Mouse (Mus musculus) midbrain, embryonic 10.5 days (tissue): ENCODE measurements around the gene Tcf12. TPM values are rescaled to one million over a fixed set of nuclear protein-coding genes. Genes with fewer than 3 reads are reported as not detected.

ENCODE experiments used
- DNase-seq: peaks from one replicate; pipeline ENCODE4 v3.0.0-alpha.2; 2017; ENCODE audit warnings: low spot score
- H3K27ac ChIP-seq: fragments of 300-500 bp; sonication (generic); replicated peaks from 2 replicates; pipeline ENCODE4 v1.5.1; 2016; ENCODE audit warnings: mild to moderate bottlenecking
- H3K27me3 ChIP-seq: fragments of 300-500 bp; sonication (generic); 2 replicates; pipeline ENCODE4 v1.6.1; 2016; ENCODE audit warnings: low read depth, mild to moderate bottlenecking; ENCODE audit not compliant: poor library complexity, severe bottlenecking
- H3K36me3 ChIP-seq: fragments of 300-500 bp; sonication (generic); 2 replicates; pipeline ENCODE4 v1.6.1; 2016; ENCODE audit warnings: mild to moderate bottlenecking, moderate library complexity
- H3K4me1 ChIP-seq: fragments of 300-500 bp; sonication (generic); 2 replicates; pipeline ENCODE4 v1.6.1; 2016
- H3K4me3 ChIP-seq: fragments of 300-500 bp; sonication (generic); 2 replicates; pipeline ENCODE4 v1.5.1; 2016; ENCODE audit warnings: mild to moderate bottlenecking, moderate library complexity
- H3K9me3 ChIP-seq: fragments of 300-500 bp; sonication (generic); replicated peaks from 2 replicates; pipeline ENCODE4 v1.6.1; 2016; ENCODE audit warnings: mild to moderate bottlenecking
- WGBS: fragments of 180-500 bp; shearing (Covaris S2); methylation state at CpG from one replicate; pipeline ENCODE4 v1.1.7; 2016; 5-methylcytosine and 5-hydroxymethylcytosine counted together
- polyA plus RNA-seq: library from polyadenylated mRNA; unstranded; fragments of >200 nt; fragmentation: Nextera tagmentation; extraction: Ambion mirVana; gene quantifications from 2 replicates; pipeline ENCODE4 v1.2.1, GENCODE M21; 2016

Gene Tcf12
- polyA plus RNA-seq, 1 experiment from 2014 or later: 165 TPM

DNA sequence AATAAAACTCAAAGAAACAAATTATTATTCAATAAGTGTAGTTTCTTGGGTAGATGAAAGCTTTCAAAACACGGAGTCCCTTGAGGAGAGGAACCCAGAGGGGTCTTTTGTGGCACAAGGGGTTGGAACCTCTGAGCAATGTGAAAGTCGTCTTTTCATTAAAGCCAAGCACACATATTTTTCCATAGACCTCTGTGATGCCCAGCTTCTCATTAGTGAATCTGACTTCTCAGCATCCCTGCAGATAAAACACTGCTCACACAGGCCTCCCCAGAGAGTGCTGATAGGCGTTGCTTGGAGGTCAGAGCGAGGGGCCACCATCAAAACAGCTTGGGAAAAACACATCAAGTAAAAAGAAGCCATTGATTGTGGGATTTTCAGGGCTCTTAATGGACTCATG, 298.8 kb downstream of the Tcf12 start:
- Histone ChIP-seq H3K4me1 (peaks cover 20% of the 10 kb centered on the region), H3K27ac (no peak overlapping the region), H3K36me3 (no peaks in the 10 kb centered on the region), H3K27me3 (peaks cover 7% of the 10 kb centered on the region), H3K9me3 (no peaks in the 10 kb centered on the region), H3K4me3 (no peak overlapping the region)
- no peak for DNase-seq
- WGBS: 69% methylated on average over 4 of the region's 4 CpGs

DNA sequence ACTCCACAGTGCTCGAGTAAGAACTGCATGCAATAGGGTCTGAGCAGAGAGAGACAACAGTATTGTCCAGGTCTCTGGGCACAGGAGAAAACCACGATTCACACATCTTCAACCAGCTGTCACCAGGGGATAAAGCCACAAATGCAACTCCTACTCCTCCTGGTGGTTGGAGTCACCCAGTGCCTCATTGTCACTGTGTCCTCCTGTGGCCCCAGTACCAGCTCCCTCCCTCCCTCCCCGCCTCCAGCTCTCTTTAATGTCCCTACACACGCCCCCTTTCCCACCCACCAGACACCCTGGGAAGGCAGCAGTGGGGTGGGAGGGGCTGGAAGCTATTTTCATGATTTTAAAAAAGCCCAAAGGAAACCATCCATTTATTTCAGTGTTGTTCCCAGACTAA, 299.3 kb downstream of the Tcf12 start:
- no peaks in the 10 kb centered on the region for H3K36me3 ChIP-seq
- peaks cover 20% of the 10 kb centered on the region for H3K4me1 ChIP-seq
- 38% methylated on average over 4 of the region's 4 CpGs for WGBS
- no peak overlapping the region for H3K27ac ChIP-seq
- no peaks in the 10 kb centered on the region for H3K9me3 ChIP-seq
- no peak overlapping the region for H3K4me3 ChIP-seq
- peaks cover 7% of the 10 kb centered on the region for H3K27me3 ChIP-seq
- DNase-seq: no peak

DNA sequence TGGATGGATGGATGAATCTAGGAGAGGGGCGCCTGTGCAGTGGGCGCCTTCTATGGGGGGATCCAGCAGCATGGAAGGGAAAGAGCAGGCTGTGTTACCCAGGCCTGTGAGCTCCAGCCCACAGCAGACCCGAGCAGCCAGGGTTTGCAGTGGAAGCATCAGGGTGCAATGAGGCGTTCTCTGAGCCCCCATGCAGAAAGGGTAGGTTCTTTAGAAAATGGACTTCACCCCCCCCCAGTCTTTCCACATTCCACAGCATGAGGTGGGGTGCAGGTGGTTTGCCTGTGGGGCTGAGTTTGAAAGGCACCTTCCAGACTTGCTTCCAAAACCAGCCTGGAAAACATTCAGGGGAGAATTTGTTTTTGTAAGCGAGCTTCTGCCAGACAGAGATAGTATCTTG, 300.3 kb downstream of the Tcf12 start:
- Histone ChIP-seq H3K4me3 (no peak overlapping the region), H3K9me3 (no peaks in the 10 kb centered on the region), H3K27ac (no peak overlapping the region), H3K27me3 (peaks cover 7% of the 10 kb centered on the region), H3K36me3 (no peaks in the 10 kb centered on the region), H3K4me1 (peaks cover 20% of the 10 kb centered on the region)
- DNase-seq: no peak
- 68% methylated on average over 5 of the region's 5 CpGs for WGBS

DNA sequence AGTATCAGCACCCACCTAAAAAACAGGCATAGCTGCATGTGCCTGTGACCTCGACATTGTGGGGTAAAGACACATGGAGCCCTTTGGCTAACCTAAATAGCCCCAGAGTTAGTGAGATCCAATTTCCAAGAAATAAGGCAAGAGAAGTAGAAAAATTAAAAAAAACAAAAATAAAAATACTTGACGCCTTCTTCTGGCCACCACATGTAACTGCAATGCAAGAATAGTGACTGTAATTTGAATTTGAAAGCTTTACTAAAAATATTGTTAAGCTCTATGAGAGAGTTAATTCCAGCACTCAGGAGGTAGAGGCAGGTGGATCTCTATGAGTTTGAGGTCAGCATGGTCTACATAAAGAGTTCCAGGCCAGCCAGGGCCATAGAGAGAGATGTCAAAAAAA, 300.9 kb downstream of the Tcf12 start:
- no peaks in the 10 kb centered on the region for H3K36me3 ChIP-seq
- peaks cover 20% of the 10 kb centered on the region for H3K4me1 ChIP-seq
- no peaks in the 10 kb centered on the region for H3K9me3 ChIP-seq
- no peak overlapping the region for H3K4me3 ChIP-seq
- H3K27me3 ChIP-seq: peaks cover 7% of the 10 kb centered on the region
- no peak for DNase-seq
- WGBS: 86% methylated on average over 2 of the region's 2 CpGs
- no peak overlapping the region for H3K27ac ChIP-seq

DNA sequence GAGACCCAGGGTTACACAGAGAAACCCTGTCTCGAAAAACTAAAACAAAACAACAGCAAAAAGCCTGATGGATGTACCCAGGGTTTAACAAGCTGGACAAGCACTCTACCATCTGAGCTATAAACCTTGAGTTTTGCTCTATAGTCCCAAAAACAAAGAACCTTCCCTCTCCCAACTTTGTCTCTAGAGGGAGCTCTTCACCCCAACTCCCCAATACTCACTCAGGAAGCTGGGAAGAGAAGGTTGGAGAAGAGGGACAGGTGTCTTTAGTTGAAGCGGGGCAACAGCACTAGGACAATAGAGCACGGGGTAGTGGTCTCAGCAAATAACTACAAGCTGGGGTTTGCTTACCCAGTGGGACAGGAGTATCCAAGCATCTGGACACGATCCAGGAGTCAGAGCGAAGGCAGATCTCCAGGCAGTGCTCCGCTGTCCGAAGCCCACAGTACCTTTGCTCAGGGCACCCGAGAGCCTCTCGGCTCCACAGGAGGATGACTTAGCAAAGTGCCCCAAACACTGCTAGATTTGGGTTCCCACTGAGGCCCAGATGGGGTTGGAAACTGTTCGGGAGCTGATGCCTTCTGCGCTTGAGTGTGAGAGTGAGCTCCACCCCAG, 302.9 kb downstream of the Tcf12 start:
- DNase-seq: no peak
- WGBS: 33% methylated on average over 11 of the region's 11 CpGs

GRCm38 (mm10) chr9:71807801-71808200, 303.9 kb downstream of the Tcf12 start:
- H3K4me1 ChIP-seq: peaks cover 32% of the 10 kb centered on the region
- DNase-seq: no peak
- WGBS: 63% methylated on average over 4 of the region's 4 CpGs
- no peak overlapping the region for H3K27ac ChIP-seq
- no peaks in the 10 kb centered on the region for H3K9me3 ChIP-seq
- no peaks in the 10 kb centered on the region for H3K36me3 ChIP-seq
- peaks cover 7% of the 10 kb centered on the region for H3K27me3 ChIP-seq
- no peak overlapping the region for H3K4me3 ChIP-seq

More for the DNA sequence above, 302.9 kb downstream of the Tcf12 start:
- 0 out of 2 replicates have a peak overlapping the region, but pooled peaks have one; percentile 7 for H3K27ac ChIP-seq
- no peaks in the 10 kb centered on the region for H3K36me3 ChIP-seq
- peaks cover 7% of the 10 kb centered on the region for H3K27me3 ChIP-seq
- peaks cover 29% of the 10 kb centered on the region for H3K4me1 ChIP-seq
- peak overlapping the region; percentile 12 for H3K4me3 ChIP-seq
- H3K9me3 ChIP-seq: no peaks in the 10 kb centered on the region

DNA sequence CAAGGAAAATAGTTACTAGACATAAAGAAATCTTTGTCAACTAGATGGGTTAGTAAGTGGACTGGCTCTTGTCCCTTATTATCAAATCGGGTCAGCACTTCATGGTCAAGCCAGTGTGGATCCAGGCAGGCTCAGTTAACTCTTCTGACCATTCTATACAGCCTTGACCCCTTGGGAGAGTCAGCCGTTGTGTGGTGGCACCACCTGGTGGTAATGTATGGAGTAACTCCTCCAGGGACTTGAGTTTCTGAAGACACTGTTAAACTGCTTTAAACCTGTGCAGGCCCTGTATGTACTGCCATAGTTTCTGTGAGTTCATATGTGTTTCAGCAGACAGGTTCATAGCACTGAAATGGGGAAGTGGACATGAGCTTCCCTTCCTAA, 305.3 kb downstream of the Tcf12 start:
- H3K36me3 ChIP-seq: no peaks in the 10 kb centered on the region
- H3K27me3 ChIP-seq: peaks cover 7% of the 10 kb centered on the region
- H3K4me1 ChIP-seq: peaks cover 28% of the 10 kb centered on the region
- H3K9me3 ChIP-seq: no peaks in the 10 kb centered on the region
- WGBS: 12% methylated on average over 2 of the region's 2 CpGs
- no peak overlapping the region for H3K27ac ChIP-seq
- DNase-seq: peak; percentile 81
- no peak overlapping the region for H3K4me3 ChIP-seq

GRCm38 (mm10) chr9:71805646-71806421, 305.8 kb downstream of the Tcf12 start:
- 65% methylated on average over 6 of the region's 6 CpGs for WGBS
- H3K4me1 ChIP-seq: peaks cover 25% of the 10 kb centered on the region
- DNase-seq: no peak
- peak overlapping the region; percentile 28; the same call in 1 of the 2 replicates for H3K27ac ChIP-seq
- H3K27me3 ChIP-seq: peaks cover 7% of the 10 kb centered on the region
- H3K9me3 ChIP-seq: no peaks in the 10 kb centered on the region
- no peaks in the 10 kb centered on the region for H3K36me3 ChIP-seq
- no peak overlapping the region for H3K4me3 ChIP-seq

GRCm38 (mm10) chr9:71804116-71804515, 307.6 kb downstream of the Tcf12 start:
- no peaks in the 10 kb centered on the region for H3K9me3 ChIP-seq
- no peaks in the 10 kb centered on the region for H3K36me3 ChIP-seq
- no peak overlapping the region for H3K4me3 ChIP-seq
- H3K27ac ChIP-seq: no peak overlapping the region
- no peaks in the 10 kb centered on the region; the same call in 1 of the 2 replicates for H3K27me3 ChIP-seq
- DNase-seq: no peak
- peaks cover 20% of the 10 kb centered on the region for H3K4me1 ChIP-seq
- 49% methylated on average over 6 of the region's 6 CpGs for WGBS

- peaks cover 15% of the 10 kb centered on the region; the same call in 1 of the 2 replicates for H3K4me1 ChIP-seq
- no peaks in the 10 kb centered on the region; the same call in 1 of the 2 replicates for H3K27me3 ChIP-seq
- DNase-seq: no peak
- 69% methylated on average over 7 of the region's 7 CpGs for WGBS
- no peak overlapping the region for H3K4me3 ChIP-seq
- H3K9me3 ChIP-seq: no peaks in the 10 kb centered on the region
- no peak overlapping the region for H3K27ac ChIP-seq
- H3K36me3 ChIP-seq: no peaks in the 10 kb centered on the region
Observed at GRCm38 (mm10) chr9:71803281-71803680, 308.4 kb downstream of the Tcf12 start.

GRCm38 (mm10) chr9:71799598-71799997, 312.1 kb downstream of the Tcf12 start:
- no peak for DNase-seq
- Histone ChIP-seq H3K36me3 (no peaks in the 10 kb centered on the region), H3K9me3 (no peaks in the 10 kb centered on the region), H3K27ac (no peak overlapping the region), H3K4me1 (peaks cover 26% of the 10 kb centered on the region), H3K4me3 (no peak overlapping the region), H3K27me3 (no peaks in the 10 kb centered on the region; the same call in 1 of the 2 replicates)
- 88% methylated on average over 5 of the region's 5 CpGs for WGBS

- whole genome bisulfite sequencing: 60% methylated on average over 5 of the region's 5 CpGs
Observed at GRCm38 (mm10) chr9:71798176-71798575, 313.5 kb downstream of the Tcf12 start.

More at GRCm38 (mm10) chr9:71798176-71798575, 313.5 kb downstream of the Tcf12 start:
- Histone ChIP-seq H3K36me3 (no peaks in the 10 kb centered on the region), H3K4me1 (peaks cover 16% of the 10 kb centered on the region), H3K4me3 (no peak overlapping the region), H3K9me3 (no peaks in the 10 kb centered on the region), H3K27ac (no peak overlapping the region), H3K27me3 (no peaks in the 10 kb centered on the region; the same call in 1 of the 2 replicates)
- DNase-seq: no peak
